Mouse (Mus musculus) CH12.LX (cell line): ENCODE measurements around the gene Arid5a. TPM values are rescaled to one million over a fixed set of nuclear protein-coding genes. Genes with fewer than 3 reads are reported as not detected.

Experiments used
- DNase-seq: peaks from one replicate; pipeline ENCODE4 v3.0.0-alpha.2; 2013; ENCODE audit errors: extremely low read depth
- H3K27ac ChIP-seq: 2 replicates; pipeline ENCODE4 v1.5.1; 2012; ENCODE audit warnings: low read depth, mild to moderate bottlenecking, control low read depth, moderate library complexity; ENCODE audit not compliant: insufficient read depth
- H3K27me3 ChIP-seq: replicated peaks from 2 replicates; pipeline ENCODE3; 2012; ENCODE audit warnings: inconsistent platforms
- H3K36me3 ChIP-seq, 2 experiments: replicated peaks in 1 of 2; 2 replicates each; pipeline versions ENCODE3 to v1.6.1; 2012; ENCODE audit warnings: inconsistent platforms in 1 of 2, low read length in 1 of 2, mild to moderate bottlenecking in 1 of 2, mixed read lengths in 1 of 2, moderate library complexity in 1 of 2; ENCODE audit not compliant: control insufficient read depth in 1 of 2, insufficient read depth in 1 of 2
- H3K4me1 ChIP-seq, 2 experiments: 2 replicates each; pipeline ENCODE4 v1.6.1; 2012; ENCODE audit warnings: inconsistent platforms in 1 of 2, moderate library complexity in 1 of 2; ENCODE audit not compliant: insufficient read depth in 2 of 2, control insufficient read depth in 1 of 2
- H3K4me2 ChIP-seq: 2 replicates; pipeline ENCODE4 v1.6.1; 2012; ENCODE audit warnings: low read depth, mild to moderate bottlenecking, control low read depth; ENCODE audit not compliant: poor library complexity, insufficient read depth, severe bottlenecking
- H3K4me3 ChIP-seq, 3 experiments: fragments of 150-350 bp in 1 of 3; sonication (generic) in 1 of 3; replicated peaks in 1 of 3; 2 replicates each; pipeline versions ENCODE3 to v1.5.1; 2011 to 2012; ENCODE audit warnings: low read depth in 2 of 3, low read length in 2 of 3, mild to moderate bottlenecking in 2 of 3, moderate library complexity in 2 of 3, control low read depth in 1 of 3, improper control_type of control experiment in 1 of 3, inconsistent platforms in 1 of 3, mixed read lengths in 1 of 3; ENCODE audit not compliant: poor library complexity in 1 of 3
- H3K79me2 ChIP-seq: replicated peaks from 2 replicates; pipeline ENCODE4 v1.6.1; 2012; ENCODE audit warnings: mild to moderate bottlenecking, moderate library complexity; ENCODE audit not compliant: control insufficient read depth, poor library complexity, insufficient read depth, severe bottlenecking; ENCODE audit errors: extremely low read depth
- H3K9ac ChIP-seq: 2 replicates; pipeline ENCODE4 v1.6.1; 2012; ENCODE audit warnings: low read depth, mild to moderate bottlenecking, control low read depth, moderate library complexity; ENCODE audit not compliant: insufficient read depth
- H3K9me3 ChIP-seq: replicated peaks from 2 replicates; pipeline ENCODE3; 2012; ENCODE audit warnings: low read length, inconsistent platforms, mixed read lengths
- BHLHE40 ChIP-seq: IDR thresholded peaks from 2 replicates; pipeline ENCODE4 v1.6.1; 2011; ENCODE audit warnings: mild to moderate bottlenecking, low read depth, low read length, improper control_type of control experiment
- CHD2 ChIP-seq: IDR thresholded peaks from 2 replicates; pipeline ENCODE4 v1.6.1; 2011; ENCODE audit warnings: low read length, improper control_type of control experiment
- CTCF ChIP-seq, 2 experiments: IDR thresholded peaks in 1 of 2; conservative IDR thresholded peaks in 1 of 2; 2 replicates each; pipeline ENCODE4 v1.5.1; 2011 to 2012; ENCODE audit warnings: low read depth in 2 of 2, low read length in 2 of 2, improper control_type of control experiment in 1 of 2, inconsistent platforms in 1 of 2, mild to moderate bottlenecking in 1 of 2, moderate library complexity in 1 of 2
- EP300 ChIP-seq: IDR thresholded peaks from 2 replicates; pipeline ENCODE4 v1.6.1; 2011; ENCODE audit warnings: low read length, improper control_type of control experiment
- ETS1 ChIP-seq: conservative IDR thresholded peaks from 2 replicates; pipeline ENCODE4 v1.6.1; 2012; ENCODE audit warnings: low read depth, mild to moderate bottlenecking, inconsistent platforms, low read length, improper control_type of control experiment, moderate library complexity
- HCFC1 ChIP-seq: IDR thresholded peaks from 2 replicates; pipeline ENCODE4 v1.6.1; 2012; ENCODE audit warnings: low read depth, mild to moderate bottlenecking, inconsistent platforms, low read length, improper control_type of control experiment
- IRF4 ChIP-seq: IDR thresholded peaks from 2 replicates; pipeline ENCODE4 v1.6.1; 2014; ENCODE audit warnings: low read depth, mild to moderate bottlenecking, inconsistent platforms, low read length, improper control_type of control experiment
- JUN ChIP-seq: IDR thresholded peaks from 2 replicates; pipeline ENCODE4 v1.6.1; 2011; ENCODE audit warnings: low read depth, mild to moderate bottlenecking, low read length, improper control_type of control experiment, moderate library complexity; ENCODE audit not compliant: insufficient read depth
- JUND ChIP-seq: conservative IDR thresholded peaks from 2 replicates; pipeline ENCODE4 v1.6.1; 2011; ENCODE audit warnings: low read depth, low read length, improper control_type of control experiment
- KAT2A ChIP-seq: IDR thresholded peaks from 2 replicates; pipeline ENCODE4 v1.6.1; 2012; ENCODE audit warnings: low read length, improper control_type of control experiment, inconsistent platforms; ENCODE audit not compliant: insufficient replicate concordance
- MAFK ChIP-seq: IDR thresholded peaks from 2 replicates; pipeline ENCODE4 v1.6.1; 2011; ENCODE audit warnings: low read length, improper control_type of control experiment; ENCODE audit not compliant: insufficient replicate concordance
- MAX ChIP-seq: IDR thresholded peaks from 2 replicates; pipeline ENCODE4 v1.6.1; 2011; ENCODE audit warnings: low read length, improper control_type of control experiment
- MAZ ChIP-seq: IDR thresholded peaks from 2 replicates; pipeline ENCODE4 v1.6.1; 2012; ENCODE audit warnings: low read depth, mild to moderate bottlenecking, inconsistent platforms, low read length, improper control_type of control experiment, moderate library complexity
- MEF2A ChIP-seq: IDR thresholded peaks from 2 replicates; pipeline ENCODE4 v1.6.1; 2014; ENCODE audit warnings: low read depth, mild to moderate bottlenecking, inconsistent platforms, low read length, improper control_type of control experiment, borderline replicate concordance
- MXI1 ChIP-seq: IDR thresholded peaks from 2 replicates; pipeline ENCODE4 v1.6.1; 2011; ENCODE audit warnings: mild to moderate bottlenecking, low read depth, low read length, improper control_type of control experiment
- MYC ChIP-seq: IDR thresholded peaks from 2 replicates; pipeline ENCODE4 v1.6.1; 2011; ENCODE audit warnings: low read depth, mild to moderate bottlenecking, improper control_type of control experiment, low read length
- NELFE ChIP-seq: IDR thresholded peaks from 2 replicates; pipeline ENCODE4 v1.6.1; 2011; ENCODE audit warnings: low read depth, low read length, improper control_type of control experiment
- NRF1 ChIP-seq: IDR thresholded peaks from 2 replicates; pipeline ENCODE4 v1.6.1; 2014; ENCODE audit warnings: low read depth, mild to moderate bottlenecking, inconsistent platforms, low read length, improper control_type of control experiment, moderate library complexity
- PAX5 ChIP-seq: IDR thresholded peaks from 2 replicates; pipeline ENCODE4 v1.6.1; 2012; ENCODE audit warnings: low read length, inconsistent platforms, mixed read lengths
- POLR2A ChIP-seq: IDR thresholded peaks from 2 replicates; pipeline ENCODE4 v1.6.1; 2011; ENCODE audit warnings: low read depth, mild to moderate bottlenecking, improper control_type of control experiment, low read length
- POLR2AphosphoS2 ChIP-seq: IDR thresholded peaks from 2 replicates; pipeline ENCODE4 v1.6.1; 2011; ENCODE audit warnings: low read depth, low read length, improper control_type of control experiment
- RAD21 ChIP-seq: IDR thresholded peaks from 2 replicates; pipeline ENCODE4 v1.6.1; 2011; ENCODE audit warnings: low read depth, mild to moderate bottlenecking, low read length, improper control_type of control experiment, moderate library complexity
- RCOR1 ChIP-seq: conservative IDR thresholded peaks from 2 replicates; pipeline ENCODE4 v1.6.1; 2012; ENCODE audit warnings: low read depth, mild to moderate bottlenecking, inconsistent platforms, low read length, improper control_type of control experiment
- SIN3A ChIP-seq: IDR thresholded peaks from 2 replicates; pipeline ENCODE4 v1.6.1; 2012; ENCODE audit warnings: low read length, improper control_type of control experiment, inconsistent platforms
- SMC3 ChIP-seq: IDR thresholded peaks from 2 replicates; pipeline ENCODE4 v1.6.1; 2011; ENCODE audit warnings: low read depth, low read length, improper control_type of control experiment
- TCF12 ChIP-seq: IDR thresholded peaks from 2 replicates; pipeline ENCODE4 v1.6.1; 2014; ENCODE audit warnings: low read depth, mild to moderate bottlenecking, inconsistent platforms, low read length, improper control_type of control experiment
- UBTF ChIP-seq: IDR thresholded peaks from 2 replicates; pipeline ENCODE4 v1.6.1; 2012; ENCODE audit warnings: low read depth, mild to moderate bottlenecking, inconsistent platforms, low read length, improper control_type of control experiment, moderate library complexity
- USF1 ChIP-seq: IDR thresholded peaks from 2 replicates; pipeline ENCODE4 v1.6.1; 2014; ENCODE audit warnings: low read depth, mild to moderate bottlenecking, inconsistent platforms, low read length, improper control_type of control experiment
- USF2 ChIP-seq: conservative IDR thresholded peaks from 2 replicates; pipeline ENCODE4 v1.6.1; 2011; ENCODE audit warnings: low read depth, low read length, improper control_type of control experiment
- ZC3H11A ChIP-seq: IDR thresholded peaks from 2 replicates; pipeline ENCODE4 v1.6.1; 2012; ENCODE audit warnings: low read depth, mild to moderate bottlenecking, inconsistent platforms, low read length, improper control_type of control experiment
- ZMIZ1 ChIP-seq: IDR thresholded peaks from 2 replicates; pipeline ENCODE4 v1.6.1; 2012; ENCODE audit warnings: low read depth, mild to moderate bottlenecking, inconsistent platforms, low read length, improper control_type of control experiment
- dilution Hi-C: fragments of 300-500 bp; cut with MboI; formaldehyde crosslinking; loops from 2 replicates; pipeline ENCODE4 v1.14.3; 2020; ENCODE audit warnings: low sequenced_read_pairs; ENCODE audit not compliant: extremely low pct_unique_long_range_greater_than_20kb, extremely low pct_ligation_motif_present
- in situ Hi-C: fragments of 300-500 bp; cut with MboI; formaldehyde crosslinking; loops from 3 replicates; pipeline ENCODE4 v1.14.3; 2019; ENCODE audit warnings: low sequenced_read_pairs, low pct_ligation_motif_present, low pct_unique_long_range_greater_than_20kb, mixed read lengths
- polyA plus RNA-seq: library from polyadenylated mRNA; unstranded; fragments of >175 nt; gene quantifications from 2 replicates; pipeline ENCODE4 v1.2.1, GENCODE M21; 2012; ENCODE audit warnings: low read depth; ENCODE audit not compliant: insufficient read length
- total RNA-seq, 2 experiments: library from RNA; depleted of rRNA; stranded (reverse); fragments of 300-350 nt in 1 of 2; fragments of >200 nt in 1 of 2; gene quantifications; 2 replicates each; pipeline ENCODE4 v1.2.3; 2012 to 2014

Arid5a gene
- total and polyA plus RNA-seq, 3 experiments = 13.2 to 19.6 (median 17.0) TPM

GRCm38 (mm10) chr1:36260418-36260817, 47.1 kb upstream of the Arid5a start:
- no peak for DNase-seq
- no peak overlapping the region for H3K9ac ChIP-seq
- peaks cover 8% of the 10 kb centered on the region for H3K27me3 ChIP-seq
- in situ Hi-C loops (loop anchor here (25.0 kb wide), 1 partner anchor 423 kb away; no protein-coding TSS in a partner anchor), dilution Hi-C loops (no loop called here)
- H3K4me1 ChIP-seq = peaks cover 12 to 38% of the 10 kb centered on the region in 2 experiments
- no peak overlapping the region for H3K27ac ChIP-seq
- no peaks in the 10 kb centered on the region for H3K36me3 ChIP-seq
- H3K4me2 ChIP-seq = no peak overlapping the region
- peaks cover 26% of the 10 kb centered on the region for H3K9me3 ChIP-seq
- no peaks in the 10 kb centered on the region for H3K79me2 ChIP-seq
- TF ChIP-seq CTCF (conservative IDR thresholded peaks at IDR 0.05 in 1 of 2, IDR thresholded peaks at IDR 0.05 in 1 of 2; ENCODE audit: low read depth in 2 of 2, low read length in 2 of 2) (no peak), POLR2AphosphoS2 (no peak), JUN (no peak), SMC3 (no peak), MXI1 (no peak), NRF1 (no peak), BHLHE40 (no peak), USF1 (no peak), TCF12 (no peak), EP300 (no peak), PAX5 (no peak), POLR2A (no peak), USF2 (no peak), HCFC1 (no peak), RCOR1 (no peak), KAT2A (no peak), NELFE (no peak)
- H3K4me3 ChIP-seq = no peak overlapping the region

DNA sequence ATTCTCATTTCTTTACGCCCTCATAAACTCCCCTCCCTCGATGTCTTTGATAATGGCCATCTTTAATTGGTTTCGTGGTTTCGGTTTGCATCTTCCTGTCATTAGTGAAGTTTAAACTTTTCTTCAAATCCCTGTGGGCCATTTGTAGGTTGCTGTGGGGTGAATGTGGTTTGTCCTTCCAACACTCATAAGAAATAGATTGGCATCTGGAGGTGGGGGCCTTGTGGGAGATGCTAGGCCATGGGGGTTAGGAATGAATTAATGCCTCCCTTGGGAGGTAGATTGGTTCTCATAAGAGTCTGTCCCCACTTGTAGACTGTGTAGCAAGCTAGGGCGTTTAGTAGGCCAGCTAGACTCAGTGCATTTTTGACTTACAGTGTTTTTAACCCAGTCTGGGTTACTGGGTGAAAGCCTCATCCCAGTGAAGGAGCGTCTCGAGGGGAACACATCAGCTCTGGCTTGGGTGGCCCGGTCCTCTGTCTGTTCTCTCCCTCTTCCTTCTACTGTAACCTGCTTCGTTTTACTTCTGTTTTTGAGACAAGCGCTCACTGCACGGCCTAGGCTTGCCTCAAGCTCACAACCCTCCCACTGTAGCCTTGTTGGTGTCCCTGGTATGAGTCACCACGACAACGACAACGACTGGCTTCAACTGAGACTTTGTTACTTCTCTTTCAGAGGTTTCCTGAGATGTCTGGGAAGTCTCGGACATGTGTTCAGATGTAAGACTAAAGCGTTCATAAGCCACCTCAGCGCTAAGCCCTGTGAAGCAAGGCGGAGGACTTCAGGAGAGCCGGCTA, 45.6 kb upstream of the Arid5a start:
- Histone ChIP-seq H3K27me3 (peaks cover 8% of the 10 kb centered on the region), H3K4me3 (no peak overlapping the region), H3K36me3 (no peaks in the 10 kb centered on the region), H3K27ac (peak overlapping the region; percentile 66), H3K9me3 (peaks cover 17% of the 10 kb centered on the region), H3K79me2 (no peaks in the 10 kb centered on the region), H3K4me1 (peaks cover 16 to 46% of the 10 kb centered on the region in 2 experiments), H3K4me2 (peak overlapping the region; percentile 39), H3K9ac (peak overlapping the region; percentile 36)
- in situ Hi-C loops (loop anchor here (25.0 kb wide), 1 partner anchor 425 kb away; no protein-coding TSS in a partner anchor), dilution Hi-C loops (no loop called here)
- peak; percentile 88 for DNase-seq
- TF ChIP-seq SIN3A = peak; percentile 56
- TF ChIP-seq POLR2AphosphoS2 = no peak
- TF ChIP-seq CHD2 = 0 out of 2 replicates have a peak, but pooled peaks have one; percentile 30
- TF ChIP-seq MAZ = peak; percentile 57; the same call in 1 of the 2 replicates
- 0 out of 2 replicates have a peak, but pooled peaks have one; percentile 69 for TF ChIP-seq UBTF
- peak; percentile 71 for TF ChIP-seq MAFK
- peak; percentile 37; the same call in 1 of the 2 replicates for TF ChIP-seq POLR2A
- peak; percentile 59; the same call in 1 of the 2 replicates for TF ChIP-seq ETS1
- peak; percentile 18; the same call in 1 of the 2 replicates for TF ChIP-seq MEF2A
- 0 out of 2 replicates have a peak, but pooled peaks have one; percentile 58 for TF ChIP-seq MAX
- TF ChIP-seq ZMIZ1 = no peak
- peak; percentile 81 for TF ChIP-seq IRF4
- peak; percentile 69 for TF ChIP-seq EP300
- peak; percentile 52; the same call in 1 of the 2 replicates for TF ChIP-seq MYC
- peak; percentile 68 for TF ChIP-seq JUND
- TF ChIP-seq RAD21 = no peak
- TF ChIP-seq MXI1 = no peak
- TF ChIP-seq BHLHE40 = peak; percentile 25; the same call in 1 of the 2 replicates
- no peak for TF ChIP-seq ZC3H11A
